Mouse (Mus musculus) thymus, adult 18-20 months (tissue): Measurements from ENCODE around the gene Canx.
"Not testable (repeated sequence)": the region's sequence is repeated elsewhere in the genome, so short reads cannot be mapped to it uniquely, and the experiment has no call there.

Source experiments
- DNase-seq, 2 experiments: peaks; one replicate each; pipeline ENCODE4 v3.0.0; 2022; ENCODE audit warnings: mixed read lengths in 2 of 2

The Canx gene

DNA sequence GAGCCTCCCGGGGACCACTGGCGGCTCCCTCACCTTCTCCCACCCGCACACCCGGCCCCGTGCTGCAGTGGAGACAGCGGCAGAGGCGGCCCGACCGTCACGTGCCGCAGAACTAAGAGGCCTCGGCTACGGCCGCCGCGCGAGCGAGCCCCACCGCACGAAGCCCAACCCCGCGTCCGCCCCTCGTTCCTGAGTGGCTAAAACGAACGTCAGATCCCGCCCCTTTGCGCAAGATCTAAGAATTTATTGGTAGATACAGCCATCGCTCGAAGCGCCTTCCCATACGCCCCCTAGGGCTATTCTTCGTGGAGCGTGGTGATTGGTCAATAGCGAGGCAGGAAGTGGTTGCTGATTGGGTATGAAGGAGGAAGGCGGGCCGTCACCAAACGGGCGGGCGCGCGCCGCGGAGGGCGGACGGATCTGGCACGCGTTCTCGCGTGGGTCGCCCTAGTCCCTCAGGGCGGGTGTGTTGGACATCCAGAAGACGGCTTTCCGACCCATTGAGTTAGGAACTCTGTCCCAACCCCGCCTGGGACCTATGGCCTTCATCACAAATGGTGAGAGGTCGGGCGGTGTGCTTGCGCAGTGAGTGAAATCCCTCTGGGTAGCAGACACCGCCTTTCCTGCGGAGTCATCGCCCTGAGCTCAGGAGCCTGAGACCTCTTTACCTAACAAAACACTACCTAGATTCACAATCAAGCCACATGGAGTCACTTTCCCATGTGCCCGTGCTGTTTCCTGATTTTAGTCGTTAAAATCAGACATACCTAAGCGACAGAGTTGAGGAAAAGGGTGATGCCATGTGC lies at the start of gene Canx:
Canx (minus strand) TSS at position 178 of the 806 bp plus-strand sequence.
- DNase-seq = peak; percentile 95 to 98

DNA sequence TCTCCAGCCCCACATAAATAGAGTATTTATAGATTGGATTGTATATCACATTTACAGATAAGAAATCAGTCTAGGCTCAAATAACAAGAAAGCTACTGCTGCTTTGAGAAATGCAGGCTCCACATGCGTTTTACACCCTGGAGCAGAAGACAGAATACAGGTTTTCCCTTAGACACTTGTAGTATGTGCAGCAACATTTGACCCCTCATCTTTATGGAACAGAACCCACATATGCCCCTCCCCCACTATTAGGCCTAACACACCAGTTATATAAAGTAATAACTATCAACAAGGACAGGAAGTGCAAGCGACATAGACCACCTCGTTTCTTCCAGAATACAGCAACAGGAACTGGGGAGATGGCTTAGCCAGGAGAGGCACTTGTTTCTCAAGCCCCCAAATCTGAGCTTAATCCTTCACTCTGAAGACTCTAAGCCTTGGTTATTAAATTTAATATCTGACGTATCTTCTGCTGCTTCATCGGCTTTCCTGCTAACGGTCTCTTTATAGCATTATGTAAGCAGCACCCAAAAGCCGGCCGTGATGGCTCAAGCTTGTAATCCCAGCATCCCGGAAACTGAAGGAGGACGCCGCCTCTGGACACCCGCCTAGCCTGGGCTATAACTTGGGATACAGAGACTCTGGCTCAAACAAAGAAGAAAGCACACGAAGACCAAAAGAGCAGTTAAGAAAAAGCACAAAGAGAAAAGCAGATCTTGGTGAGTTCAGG lies 49.0 kb upstream of the Canx start:
- DNase-seq = no peak

GRCm38 (mm10) chr11:50373621-50374020 lies 48.1 kb upstream of the Canx start:
- DNase-seq = no peak

- no peak for DNase-seq
Measured at GRCm38 (mm10) chr11:50373086-50373485, 47.6 kb upstream of the Canx start.

DNA sequence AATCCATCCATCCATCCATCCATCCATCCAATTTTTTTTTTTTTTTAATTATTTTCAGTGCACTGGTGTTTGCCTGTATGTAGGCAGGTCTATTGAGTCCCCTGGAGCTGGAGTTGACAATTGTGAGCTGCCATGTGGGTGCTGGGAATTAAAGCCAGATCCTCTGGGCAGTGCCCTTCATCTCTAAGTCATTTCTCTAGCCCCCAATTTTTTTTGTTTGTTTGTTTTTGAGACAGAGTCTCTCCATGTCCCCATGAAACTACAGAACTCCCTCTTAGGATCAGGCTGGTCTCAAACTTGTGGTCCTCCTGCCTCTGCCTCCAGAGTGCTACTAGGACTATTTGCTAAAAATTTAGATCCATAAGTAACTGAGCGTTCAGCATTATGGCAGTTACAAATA lies 46.4 kb upstream of the Canx start:
- no peak for DNase-seq

- peak in 1 of 2 experiments; percentile 33 for DNase-seq
Measured at GRCm38 (mm10) chr11:50371399-50371841, 45.9 kb upstream of the Canx start.

GRCm38 (mm10) chr11:50370969-50371368 lies 45.5 kb upstream of the Canx start:
- no peak for DNase-seq

DNA sequence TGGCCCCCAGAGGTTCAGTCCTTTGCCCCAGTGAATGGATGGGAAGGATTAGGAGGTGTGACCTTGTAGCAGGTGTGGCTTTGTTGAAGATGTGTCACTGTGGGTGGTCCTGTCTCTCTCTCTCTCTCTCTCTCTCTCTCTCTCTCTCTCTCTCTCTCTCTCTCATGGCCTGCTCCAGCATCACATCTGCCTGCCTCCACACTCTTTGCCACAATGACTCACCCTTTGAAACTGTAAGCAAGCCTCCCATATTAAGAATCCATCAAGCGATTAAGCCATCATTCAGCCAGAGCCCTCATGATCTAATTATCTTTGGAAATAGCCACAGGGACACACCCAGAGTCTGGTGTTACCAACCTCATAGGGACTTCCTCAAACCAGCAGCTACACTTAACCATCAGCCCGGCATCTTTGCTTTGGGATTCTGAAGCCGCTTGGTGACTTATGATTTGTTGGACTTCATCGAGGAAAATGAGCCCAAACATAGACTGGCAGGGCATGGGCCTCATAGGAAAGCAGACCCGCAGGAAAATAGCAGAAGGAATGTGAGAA lies 44.0 kb upstream of the Canx start:
- no peak for DNase-seq

DNA sequence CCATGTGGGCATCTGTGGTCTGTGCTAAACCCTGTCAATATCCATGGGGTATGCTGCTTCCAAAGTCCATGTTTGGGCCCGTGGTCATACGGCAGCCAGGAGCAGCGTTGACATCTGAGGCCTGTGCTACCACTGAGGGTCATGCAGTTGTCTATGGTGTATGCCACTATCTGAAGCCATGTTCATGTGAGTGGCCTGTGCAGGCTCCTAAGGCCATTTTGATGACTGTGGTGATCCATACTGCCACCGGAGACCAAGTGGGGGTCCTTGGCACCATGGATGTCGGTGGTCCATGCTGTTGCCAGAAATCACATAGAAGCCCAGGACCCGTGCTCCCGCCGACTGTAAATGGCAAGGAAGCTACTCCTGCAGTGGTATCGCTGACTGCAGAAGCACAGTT lies 42.1 kb upstream of the Canx start:
- DNase-seq = no peak

GRCm38 (mm10) chr11:50365322-50365721 lies 39.8 kb upstream of the Canx start:
- DNase-seq = no peak

- DNase-seq = peak in 1 of 2 experiments; percentile 44
Measured at GRCm38 (mm10) chr11:50364548-50364947, 39.1 kb upstream of the Canx start.

DNA sequence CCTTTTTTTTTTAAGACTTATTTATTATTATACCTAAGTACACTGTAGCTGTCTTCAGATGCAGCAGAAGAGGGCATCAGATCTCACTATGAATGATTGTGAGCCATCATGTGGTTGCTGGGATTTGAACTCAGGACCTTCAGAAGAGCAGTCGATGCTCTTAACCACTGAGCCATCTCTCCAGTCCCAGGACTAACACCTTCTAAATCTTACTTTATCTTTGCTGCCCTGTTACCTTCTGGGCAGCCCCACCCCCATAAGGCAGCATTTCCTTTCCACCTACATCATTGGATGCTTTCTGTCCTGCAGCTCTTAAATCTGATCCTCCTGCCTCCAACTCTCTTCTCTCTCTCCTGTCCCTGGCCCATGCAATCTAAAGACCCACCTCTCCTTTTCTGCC lies 35.8 kb upstream of the Canx start:
- DNase-seq = not testable (repeated sequence)

- DNase-seq = peak in 1 of 2 experiments; percentile 17
Measured at GRCm38 (mm10) chr11:50358950-50359861, 33.7 kb upstream of the Canx start.

DNA sequence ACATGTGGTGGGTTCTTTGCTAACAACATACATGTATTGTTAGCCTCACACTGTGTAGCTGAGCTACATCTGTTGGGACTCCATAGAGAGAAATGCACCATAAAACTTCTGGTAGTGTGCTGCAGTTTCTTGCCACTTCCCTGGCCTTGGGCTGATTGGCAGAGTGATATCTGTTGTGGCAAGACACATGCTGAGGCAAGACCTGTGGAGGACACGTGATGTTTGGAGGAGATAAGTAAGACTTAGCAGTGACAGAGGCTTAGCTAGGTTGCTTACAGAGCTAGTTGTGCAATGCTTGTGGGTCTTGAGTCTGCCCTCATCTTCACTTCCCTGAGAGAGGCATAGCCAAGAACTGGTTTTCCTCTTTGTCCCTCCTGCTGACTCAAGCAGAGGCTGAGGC lies 29.9 kb upstream of the Canx start:
- no peak for DNase-seq

- no peak for DNase-seq
Measured at GRCm38 (mm10) chr11:50354851-50355250, 29.4 kb upstream of the Canx start.

DNA sequence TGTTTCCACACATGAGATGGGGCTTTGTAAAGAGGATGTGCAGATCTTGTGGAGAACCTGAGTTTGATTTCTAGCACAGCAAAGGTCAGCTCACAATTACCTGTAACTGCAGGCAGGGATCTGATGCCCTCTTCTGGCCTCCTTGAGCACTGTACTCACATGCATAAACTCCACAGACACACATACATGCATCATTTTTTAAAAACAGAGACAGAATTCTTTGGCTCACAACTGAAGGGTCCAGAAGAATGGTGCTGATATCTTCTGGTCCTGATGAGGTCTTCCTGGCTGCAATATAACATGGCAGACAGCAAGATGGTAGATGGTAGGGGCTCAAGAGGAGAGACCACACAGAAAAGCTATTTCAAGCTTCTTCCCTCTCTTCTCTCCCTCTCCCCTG lies 28.7 kb upstream of the Canx start, which contains the start of gene Cby3:
Cby3 (plus strand) TSS at position 301 of the 400 bp plus-strand sequence.
- DNase-seq = no peak

- no peak for DNase-seq
Measured at GRCm38 (mm10) chr11:50352177-50352576, 26.7 kb upstream of the Canx start.

DNA sequence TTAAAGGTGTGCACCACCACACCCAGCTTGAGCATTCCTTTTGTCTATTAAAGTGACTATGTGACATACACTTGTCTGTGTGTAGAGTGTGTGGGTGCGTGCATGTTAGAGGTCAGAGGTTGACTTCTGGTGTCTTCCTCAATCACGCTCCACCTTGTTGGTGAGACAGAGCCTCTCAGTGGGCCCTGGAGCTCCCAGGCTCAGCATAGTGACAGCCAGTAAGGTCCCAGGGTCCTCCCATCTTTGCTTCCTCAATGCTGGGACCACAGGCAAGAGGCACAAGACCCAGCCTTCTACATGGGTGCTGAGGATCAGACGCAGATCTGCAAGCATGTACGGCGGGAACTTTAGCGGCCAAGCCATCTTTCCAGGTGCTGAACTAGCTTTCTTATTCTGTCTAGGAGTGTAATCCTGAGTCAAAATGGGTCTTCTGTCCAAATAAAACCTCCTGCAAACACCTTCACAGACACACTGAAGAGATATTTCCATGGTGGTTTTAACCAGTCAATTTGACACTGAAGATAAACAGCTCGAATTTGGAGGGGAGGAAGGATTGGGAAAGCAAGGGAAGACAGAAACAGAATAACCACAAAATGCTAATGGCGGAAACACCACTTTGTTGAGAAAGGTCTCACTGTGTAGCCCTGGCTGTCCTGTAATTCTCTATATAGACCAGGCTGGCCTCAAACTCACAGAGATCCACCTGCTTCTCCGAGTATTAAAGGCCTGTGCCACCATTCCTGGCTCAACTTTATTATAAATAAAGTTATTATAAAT lies 21.0 kb upstream of the Canx start:
- DNase-seq = no peak

DNA sequence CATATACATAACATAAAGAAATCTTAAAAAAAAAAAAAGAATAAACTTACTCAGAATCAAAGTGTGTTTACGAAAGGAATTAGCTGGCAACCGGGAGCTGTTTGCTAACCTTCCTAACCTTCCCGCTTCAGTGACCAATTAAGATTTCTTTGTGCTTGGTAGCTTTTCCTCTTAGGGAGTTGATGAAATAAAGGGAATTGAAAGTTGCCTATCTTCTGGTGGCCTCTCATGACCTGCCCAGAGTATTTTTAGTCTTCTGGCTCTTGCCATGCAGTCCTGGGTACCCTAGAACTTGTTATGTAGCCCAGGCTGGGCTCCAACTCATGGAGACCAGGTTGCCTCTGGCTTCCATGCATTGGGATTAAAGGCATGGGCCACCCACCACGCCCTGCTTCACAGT lies 20.0 kb upstream of the Canx start:
- no peak for DNase-seq

DNA sequence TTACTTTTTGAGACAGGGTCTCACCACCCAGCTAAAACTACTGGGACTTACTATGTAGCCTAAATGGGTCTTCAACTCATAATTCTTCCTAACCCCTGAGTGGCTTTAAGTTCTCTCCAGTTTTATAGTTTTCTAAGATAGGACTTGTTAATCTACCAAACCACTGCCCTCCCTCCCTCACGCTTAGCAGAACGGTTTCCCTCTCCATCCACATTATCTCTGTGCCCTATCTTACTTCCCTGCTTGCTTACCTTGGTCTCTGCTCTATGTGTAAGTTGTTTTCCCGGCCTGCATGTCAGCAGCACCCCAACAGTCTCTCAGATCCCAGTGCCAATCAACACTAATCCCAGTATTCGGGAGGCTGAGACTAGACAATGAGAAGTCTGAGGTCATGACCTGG lies 11.4 kb upstream of the Canx start:
- DNase-seq = no peak

GRCm38 (mm10) chr11:50336126-50336525 lies 10.7 kb upstream of the Canx start:
- no peak for DNase-seq

DNA sequence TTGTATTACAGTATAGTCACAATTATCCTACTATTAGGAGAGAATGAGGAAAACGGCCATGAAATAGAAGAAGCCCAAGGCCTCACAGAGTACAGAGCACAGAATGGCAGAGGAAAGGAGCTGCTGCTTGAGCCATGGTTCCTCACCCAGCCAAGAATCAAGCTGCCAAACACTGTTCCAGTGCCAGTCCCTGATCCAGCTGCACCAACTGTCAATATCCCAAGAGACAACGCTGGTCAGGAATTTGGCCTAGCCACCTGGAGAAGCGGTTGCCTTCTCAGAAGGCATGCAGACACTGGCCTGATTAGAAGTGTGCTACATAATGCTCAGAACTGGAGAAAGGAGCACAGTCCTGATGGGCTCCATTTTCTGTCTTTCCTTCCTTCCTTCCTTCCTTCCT lies 7.7 kb upstream of the Canx start:
- no peak for DNase-seq
